Mouse (Mus musculus): ENCODE measurements at regions not wholly inside any gene's neighbourhood (a gene's known extent, or its start where the extent isn't known, plus 50 kb on each side); places are given as distances from the start of the nearest gene placed in this dataset.

GRCm38 (mm10) chr13:44394016-44394415 is 335.3 kb upstream of the Jarid2 start:
- no peak for TF ChIP-seq CTCF (IDR thresholded peaks at IDR 0.05; ENCODE audit: borderline replicate concordance, extremely low read depth, insufficient read depth, insufficient read length)
- TF ChIP-seq POLR2A (IDR thresholded peaks at IDR 0.05; ENCODE audit: borderline replicate concordance, extremely low read depth, insufficient read depth, insufficient read length, poor library complexity, severe bottlenecking), result no peak

Data from brain, embryonic 14.5 days (tissue).